Mouse (Mus musculus): ENCODE results near the gene Tns1. TPM values are rescaled to one million over a fixed set of nuclear protein-coding genes. Genes with fewer than 3 reads are reported as not detected.

Gene Tns1
- polyA plus RNA-seq, 1 experiment from 2014 or later = 23.0 TPM

GRCm38 (mm10) chr1:73911981-73912380 is 212.3 kb downstream of the Tns1 start:
- 67% methylated on average over 8 of the region's 8 CpGs for WGBS (ENCODE audit: insufficient replicate concordance)
- H3K27me3 ChIP-seq (ENCODE audit: control insufficient read depth, insufficient read depth, low read depth, low read length) = no peaks in the 10 kb centered on the region
- H3K4me1 ChIP-seq (ENCODE audit: control insufficient read depth, low read depth, low read length) = no peaks in the 10 kb centered on the region
- no peak for ATAC-seq (ENCODE audit: low read depth)
- no peak overlapping the region for H3K4me2 ChIP-seq (ENCODE audit: low read depth, low read length)
- H3K36me3 ChIP-seq (ENCODE audit: control insufficient read depth, insufficient read depth) = peaks cover 8% of the 10 kb centered on the region
- H3K27ac ChIP-seq (ENCODE audit: low read length) = no peak overlapping the region
- H3K9me3 ChIP-seq (replicated peaks; ENCODE audit: control insufficient read depth, low read length) = no peaks in the 10 kb centered on the region
- H3K4me3 ChIP-seq (ENCODE audit: low read depth, low read length) = no peak overlapping the region
- H3K9ac ChIP-seq (ENCODE audit: low read depth, low read length) = no peak overlapping the region

GRCm38 (mm10) chr1:73910701-73911100 is 213.5 kb downstream of the Tns1 start:
- no peak overlapping the region for H3K9ac ChIP-seq (ENCODE audit: low read depth, low read length)

GRCm38 (mm10) chr1:73910111-73910510 is 214.1 kb downstream of the Tns1 start:
- 76% methylated on average over 8 of the region's 8 CpGs for WGBS (ENCODE audit: insufficient replicate concordance)
- H3K9ac ChIP-seq (ENCODE audit: low read depth, low read length) = no peak overlapping the region
- no peaks in the 10 kb centered on the region for H3K27me3 ChIP-seq (ENCODE audit: control insufficient read depth, insufficient read depth, low read depth, low read length)
- H3K36me3 ChIP-seq (ENCODE audit: control insufficient read depth, insufficient read depth) = no peaks in the 10 kb centered on the region
- H3K27ac ChIP-seq (ENCODE audit: low read length) = no peak overlapping the region
- H3K4me3 ChIP-seq (ENCODE audit: low read depth, low read length) = no peak overlapping the region
- H3K4me2 ChIP-seq (ENCODE audit: low read depth, low read length) = no peak overlapping the region
- no peaks in the 10 kb centered on the region for H3K9me3 ChIP-seq (replicated peaks; ENCODE audit: control insufficient read depth, low read length)
- no peaks in the 10 kb centered on the region for H3K4me1 ChIP-seq (ENCODE audit: control insufficient read depth, low read depth, low read length)
- ATAC-seq (ENCODE audit: low read depth) = no peak

More at GRCm38 (mm10) chr1:73910701-73911100, 213.5 kb downstream of the Tns1 start:
- H3K4me2 ChIP-seq (ENCODE audit: low read depth, low read length) = no peak overlapping the region
- WGBS (ENCODE audit: insufficient replicate concordance) = 67% methylated on average over 8 of the region's 8 CpGs
- no peak overlapping the region for H3K27ac ChIP-seq (ENCODE audit: low read length)
- no peaks in the 10 kb centered on the region for H3K9me3 ChIP-seq (replicated peaks; ENCODE audit: control insufficient read depth, low read length)
- H3K27me3 ChIP-seq (ENCODE audit: control insufficient read depth, insufficient read depth, low read depth, low read length) = no peaks in the 10 kb centered on the region
- H3K4me3 ChIP-seq (ENCODE audit: low read depth, low read length) = no peak overlapping the region
- no peaks in the 10 kb centered on the region for H3K36me3 ChIP-seq (ENCODE audit: control insufficient read depth, insufficient read depth)
- no peak for ATAC-seq (ENCODE audit: low read depth)
- no peaks in the 10 kb centered on the region for H3K4me1 ChIP-seq (ENCODE audit: control insufficient read depth, low read depth, low read length)

GRCm38 (mm10) chr1:73909191-73909983 is 214.9 kb downstream of the Tns1 start:
- Histone ChIP-seq H3K36me3 (ENCODE audit: control insufficient read depth, insufficient read depth) (no peaks in the 10 kb centered on the region), H3K9ac (ENCODE audit: low read depth, low read length) (no peak overlapping the region), H3K4me2 (ENCODE audit: low read depth, low read length) (no peak overlapping the region), H3K9me3 (replicated peaks; ENCODE audit: control insufficient read depth, low read length) (no peaks in the 10 kb centered on the region), H3K4me1 (ENCODE audit: control insufficient read depth, low read depth, low read length) (no peaks in the 10 kb centered on the region), H3K27ac (ENCODE audit: low read length) (no peak overlapping the region), H3K4me3 (ENCODE audit: low read depth, low read length) (no peak overlapping the region), H3K27me3 (ENCODE audit: control insufficient read depth, insufficient read depth, low read depth, low read length) (no peaks in the 10 kb centered on the region)
- 32% methylated on average over 2 of the region's 2 CpGs for WGBS (ENCODE audit: insufficient replicate concordance)
- ATAC-seq (ENCODE audit: low read depth) = no peak

GRCm38 (mm10) chr1:73908081-73908960 is 215.9 kb downstream of the Tns1 start:
- Histone ChIP-seq H3K4me1 (ENCODE audit: control insufficient read depth, low read depth, low read length) (no peaks in the 10 kb centered on the region), H3K9ac (ENCODE audit: low read depth, low read length) (no peak overlapping the region), H3K27ac (ENCODE audit: low read length) (no peak overlapping the region), H3K4me3 (ENCODE audit: low read depth, low read length) (no peak overlapping the region), H3K36me3 (ENCODE audit: control insufficient read depth, insufficient read depth) (no peaks in the 10 kb centered on the region), H3K9me3 (replicated peaks; ENCODE audit: control insufficient read depth, low read length) (no peaks in the 10 kb centered on the region), H3K4me2 (ENCODE audit: low read depth, low read length) (no peak overlapping the region), H3K27me3 (ENCODE audit: control insufficient read depth, insufficient read depth, low read depth, low read length) (no peaks in the 10 kb centered on the region)
- no peak for ATAC-seq (ENCODE audit: low read depth)
- WGBS (ENCODE audit: insufficient replicate concordance) = 60% methylated on average over 13 of the region's 13 CpGs

- no peak for ATAC-seq (ENCODE audit: low read depth)
- Histone ChIP-seq H3K27ac (ENCODE audit: low read length) (no peak overlapping the region), H3K4me1 (ENCODE audit: control insufficient read depth, low read depth, low read length) (no peaks in the 10 kb centered on the region), H3K9me3 (replicated peaks; ENCODE audit: control insufficient read depth, low read length) (no peaks in the 10 kb centered on the region), H3K4me3 (ENCODE audit: low read depth, low read length) (no peak overlapping the region), H3K36me3 (ENCODE audit: control insufficient read depth, insufficient read depth) (no peaks in the 10 kb centered on the region), H3K4me2 (ENCODE audit: low read depth, low read length) (no peak overlapping the region), H3K9ac (ENCODE audit: low read depth, low read length) (no peak overlapping the region), H3K27me3 (ENCODE audit: control insufficient read depth, insufficient read depth, low read depth, low read length) (no peaks in the 10 kb centered on the region)
- 73% methylated on average over 28 of the region's 28 CpGs for WGBS (ENCODE audit: insufficient replicate concordance)
These were observed 217.1 kb downstream of the Tns1 start for GRCm38 (mm10) chr1:73907166-73907565.

GRCm38 (mm10) chr1:73906376-73906775 is 217.9 kb downstream of the Tns1 start:
- Histone ChIP-seq H3K36me3 (ENCODE audit: control insufficient read depth, insufficient read depth) (no peaks in the 10 kb centered on the region), H3K9me3 (replicated peaks; ENCODE audit: control insufficient read depth, low read length) (no peaks in the 10 kb centered on the region), H3K27ac (ENCODE audit: low read length) (no peak overlapping the region), H3K4me1 (ENCODE audit: control insufficient read depth, low read depth, low read length) (no peaks in the 10 kb centered on the region), H3K4me3 (ENCODE audit: low read depth, low read length) (no peak overlapping the region), H3K9ac (ENCODE audit: low read depth, low read length) (no peak overlapping the region), H3K4me2 (ENCODE audit: low read depth, low read length) (no peak overlapping the region), H3K27me3 (ENCODE audit: control insufficient read depth, insufficient read depth, low read depth, low read length) (no peaks in the 10 kb centered on the region)
- 65% methylated on average over 6 of the region's 6 CpGs for WGBS (ENCODE audit: insufficient replicate concordance)
- no peak for ATAC-seq (ENCODE audit: low read depth)

GRCm38 (mm10) chr1:73905811-73906190 is 218.4 kb downstream of the Tns1 start:
- H3K27ac ChIP-seq (ENCODE audit: low read length) = no peak overlapping the region
- H3K4me3 ChIP-seq (ENCODE audit: low read depth, low read length) = no peak overlapping the region
- H3K4me2 ChIP-seq (ENCODE audit: low read depth, low read length) = no peak overlapping the region
- ATAC-seq (ENCODE audit: low read depth) = no peak
- no peak overlapping the region for H3K9ac ChIP-seq (ENCODE audit: low read depth, low read length)
- H3K27me3 ChIP-seq (ENCODE audit: control insufficient read depth, insufficient read depth, low read depth, low read length) = no peaks in the 10 kb centered on the region
- WGBS (ENCODE audit: insufficient replicate concordance) = 45% methylated on average over 5 of the region's 5 CpGs
- H3K36me3 ChIP-seq (ENCODE audit: control insufficient read depth, insufficient read depth) = no peaks in the 10 kb centered on the region
- no peaks in the 10 kb centered on the region for H3K4me1 ChIP-seq (ENCODE audit: control insufficient read depth, low read depth, low read length)
- no peaks in the 10 kb centered on the region for H3K9me3 ChIP-seq (replicated peaks; ENCODE audit: control insufficient read depth, low read length)
